Mouse (Mus musculus): Measurements from ENCODE around the gene Mgat4d.
A peak's percentile ranks its signal among the peaks of the same experiment; 100 is the strongest.

GRCm38 (mm10) chr8:83342693-83343092, 5.6 kb upstream of the Mgat4d start:
- peak; percentile 46; the same call in 1 of the 2 replicates for TF ChIP-seq CTCF (IDR thresholded peaks at IDR 0.05; ENCODE audit: low read depth, low read length)
- no peak for TF ChIP-seq POLR2A (IDR thresholded peaks at IDR 0.05; ENCODE audit: extremely low read depth, insufficient read depth, low read length)

Data from liver, adult 2 months (tissue).